Mouse (Mus musculus): ENCODE data around the gene Hunk.

DNA sequence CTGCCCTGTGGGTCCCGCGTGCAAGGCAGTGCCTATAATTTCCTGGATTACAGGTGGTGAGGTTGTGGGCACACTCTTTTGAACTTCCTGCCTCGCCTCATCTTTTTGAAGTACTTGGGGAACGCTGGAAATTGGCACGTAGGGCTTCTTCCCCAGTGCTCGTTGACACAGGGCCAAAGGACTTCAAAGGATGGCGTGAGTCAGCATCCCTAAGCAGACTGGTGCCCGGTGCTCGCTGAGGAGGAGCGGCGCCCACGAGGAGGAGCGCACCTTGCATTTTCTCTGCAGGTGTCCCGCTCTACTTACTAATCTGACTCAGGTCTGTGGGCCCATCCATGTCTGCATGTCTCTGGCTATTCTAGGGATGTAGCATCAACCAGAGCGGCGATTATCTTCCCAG is 4.9 kb downstream of the Hunk start:
- TF ChIP-seq CTCF (conservative IDR thresholded peaks at IDR 0.05; ENCODE audit: low read length), result no peak
- TF ChIP-seq NANOG (IDR thresholded peaks at IDR 0.05; ENCODE audit: borderline replicate concordance, low read length), result no peak
- TF ChIP-seq POU5F1 (IDR thresholded peaks at IDR 0.05; ENCODE audit: borderline replicate concordance, low read length), result no peak

Measured in E14TG2a.4 (cell line).